Mouse (Mus musculus): ENCODE measurements at regions not wholly inside any gene's neighbourhood (a gene's known extent, or its start where the extent isn't known, plus 50 kb on each side); places are given as distances from the start of the nearest gene placed in this dataset.

DNA sequence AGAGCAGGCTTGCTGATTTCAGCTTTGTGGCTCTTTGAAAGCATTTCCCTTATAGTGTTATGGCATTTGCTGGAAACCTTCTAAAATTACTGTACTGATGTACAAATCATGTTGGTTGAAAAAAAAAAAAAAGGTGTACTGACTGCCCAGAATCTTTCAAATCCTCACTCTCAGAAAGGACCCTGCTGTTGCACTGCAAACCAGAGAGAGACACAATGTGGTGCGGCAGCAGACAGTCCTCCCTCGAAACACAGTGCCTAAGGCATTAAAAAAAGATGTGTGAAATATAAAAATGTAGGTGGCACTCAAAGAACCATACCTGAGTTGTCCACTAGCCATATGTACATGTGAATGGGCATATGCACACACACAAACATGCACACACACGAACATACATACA, 128.3 kb downstream of the Actr3 start:
- DNase-seq, result no peak

DNA sequence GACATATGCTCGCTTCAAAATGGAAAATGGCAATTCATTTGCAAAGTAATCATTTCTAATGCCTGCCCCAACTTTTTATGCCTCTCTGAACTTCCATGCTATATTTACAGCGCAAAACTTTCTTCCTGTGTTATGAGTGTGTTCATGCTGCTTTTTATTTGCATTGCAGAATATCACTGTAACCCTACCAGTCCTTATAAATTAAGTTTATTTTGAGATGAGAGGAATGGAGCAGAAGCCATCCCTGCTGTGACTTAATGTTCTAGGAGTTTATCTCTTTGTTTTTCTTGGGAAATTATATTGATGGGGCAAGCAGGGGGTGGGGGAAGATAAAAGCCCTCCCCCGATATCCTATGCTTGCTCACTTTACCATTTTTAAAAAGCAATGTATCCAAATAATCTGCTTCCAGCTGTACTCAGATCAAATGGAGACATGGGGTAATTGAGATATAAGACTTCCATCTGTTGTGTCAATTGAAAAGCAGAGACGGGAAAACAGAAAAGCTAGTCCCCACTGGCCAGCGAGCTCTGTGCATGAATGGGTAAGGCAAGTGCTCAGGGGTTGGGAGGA, 136.9 kb downstream of the Actr3 start:
- DNase-seq, result no peak

DNA sequence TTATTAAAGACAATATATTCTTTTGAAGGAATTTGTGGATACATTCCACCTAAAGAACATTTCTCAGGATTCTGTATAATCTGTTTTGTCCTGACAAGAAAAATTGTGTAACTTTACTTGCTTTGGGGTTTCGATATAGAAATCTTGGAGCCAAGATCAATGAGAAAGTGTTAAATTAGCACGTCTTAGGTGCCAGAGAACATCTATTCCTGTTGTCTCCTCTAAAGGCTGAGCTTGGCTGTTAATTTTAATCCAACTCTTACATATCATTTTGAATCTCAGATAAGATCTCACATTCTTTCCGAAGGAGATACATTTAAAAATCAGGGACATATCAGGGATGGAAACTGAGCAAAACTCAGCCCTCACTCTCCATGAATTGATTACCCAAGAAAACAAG, 139.9 kb downstream of the Actr3 start:
- DNase-seq, result no peak

DNA sequence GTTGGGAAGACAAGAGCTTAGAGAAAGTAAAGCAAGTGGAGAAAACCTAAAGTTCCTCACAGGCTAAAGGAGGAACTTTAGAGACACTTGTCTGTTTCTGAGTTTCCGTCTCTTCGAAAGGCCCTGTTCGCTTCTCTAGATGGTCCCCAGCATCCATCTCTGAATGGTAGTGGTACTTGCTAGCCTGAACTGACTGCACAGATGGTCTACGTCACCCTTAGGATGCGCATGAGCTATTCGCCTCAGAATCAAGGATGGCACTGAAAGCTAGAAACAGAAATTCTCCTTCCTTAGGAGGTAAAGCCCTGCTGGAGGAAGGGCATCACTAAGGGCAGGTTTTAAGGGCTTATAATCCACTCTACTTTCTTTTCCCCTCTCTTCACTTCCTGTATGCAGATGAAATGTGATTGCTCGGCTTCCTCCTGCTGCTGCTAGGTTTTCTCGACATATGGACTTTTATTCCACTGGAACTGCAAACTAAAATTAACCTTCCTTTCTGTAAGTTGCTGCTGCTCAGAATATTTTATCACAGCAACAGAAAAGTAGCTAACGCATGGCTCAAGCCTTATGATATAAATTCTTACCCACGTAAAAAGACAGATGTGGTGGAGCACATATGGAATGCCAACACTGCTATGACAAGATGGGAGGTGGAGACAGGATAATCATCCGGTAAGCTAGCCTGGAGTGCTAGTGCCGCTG, 145.1 kb downstream of the Actr3 start:
- no peak for DNase-seq

DNA sequence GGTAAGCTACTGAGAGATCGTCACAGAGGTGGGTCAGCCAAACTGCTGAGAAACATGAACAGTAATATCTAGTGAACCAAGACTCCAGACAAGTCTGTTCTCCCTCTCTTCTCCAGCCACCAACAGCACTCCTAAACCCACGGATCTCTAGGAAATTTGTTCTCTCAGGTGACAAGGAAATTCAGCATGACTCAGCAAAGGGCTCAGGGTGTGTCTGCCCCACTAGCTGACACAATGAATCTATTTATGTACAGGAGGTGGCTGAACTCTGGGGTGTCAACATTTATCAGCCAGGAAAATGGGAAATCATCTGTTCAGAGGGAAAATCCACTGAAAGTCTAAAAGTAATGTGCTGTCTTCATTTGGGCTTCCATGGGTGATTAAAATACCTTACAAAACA, 149.2 kb downstream of the Actr3 start:
- DNase-seq, result no peak

DNA sequence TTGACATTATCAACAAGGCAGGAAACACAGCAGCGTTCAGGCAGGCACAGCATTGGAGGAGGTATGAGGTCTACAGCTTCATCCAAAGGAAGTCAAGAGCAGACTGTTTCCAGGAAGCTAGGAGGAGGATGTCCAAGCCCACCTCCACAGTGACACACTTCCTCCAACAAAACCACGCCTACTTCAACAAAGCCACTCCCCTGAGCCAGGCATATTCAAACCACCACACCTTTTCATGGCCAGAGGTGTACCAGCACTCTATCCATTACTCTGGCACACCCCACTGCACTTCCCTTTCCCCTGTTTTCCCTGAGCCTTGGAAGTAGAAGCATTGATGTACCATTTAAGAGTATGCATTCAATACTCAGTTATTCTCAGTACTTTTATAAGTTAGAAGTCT, 150.8 kb downstream of the Actr3 start:
- DNase-seq, result no peak

DNA sequence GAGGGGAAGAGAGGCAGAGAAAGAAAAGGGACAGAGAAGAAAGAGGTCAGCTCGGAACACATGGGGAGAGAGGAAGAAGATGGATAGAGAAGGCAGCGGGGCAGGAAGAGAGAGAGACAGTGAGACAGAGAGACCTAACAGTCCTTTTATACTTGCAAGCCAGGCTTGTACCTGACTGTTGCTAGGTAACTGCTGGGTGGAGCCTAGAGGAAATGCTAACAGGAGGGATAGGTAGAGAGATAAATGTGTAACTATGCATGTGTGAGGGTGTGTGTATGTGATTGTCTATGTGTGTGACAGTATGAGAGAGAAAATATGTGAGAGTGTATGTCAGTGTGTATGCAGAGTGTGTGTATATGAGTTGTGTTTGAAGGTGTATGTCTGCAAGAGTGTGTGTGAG, 161.8 kb downstream of the Actr3 start:
- DNase-seq, result no peak

DNA sequence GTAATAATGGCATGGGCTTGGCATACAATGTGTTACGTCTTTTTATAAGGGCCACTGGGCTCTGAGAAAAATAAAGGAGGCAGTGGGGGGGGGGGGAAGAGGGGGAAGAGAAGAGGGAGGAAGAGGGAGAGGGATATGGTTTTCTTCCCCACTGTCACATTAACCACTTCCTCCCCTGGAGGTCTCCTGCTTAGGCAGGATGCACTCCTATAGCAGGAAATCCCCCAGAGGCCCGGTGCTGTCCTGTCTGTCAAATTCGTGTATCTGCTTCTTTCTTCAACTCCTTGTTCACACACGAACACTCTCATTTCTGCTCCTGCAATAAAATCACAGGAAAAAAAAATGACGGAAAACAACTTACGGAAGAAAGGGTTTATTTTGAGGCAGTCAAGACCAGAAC, 171.8 kb downstream of the Actr3 start:
- DNase-seq, result no peak

DNA sequence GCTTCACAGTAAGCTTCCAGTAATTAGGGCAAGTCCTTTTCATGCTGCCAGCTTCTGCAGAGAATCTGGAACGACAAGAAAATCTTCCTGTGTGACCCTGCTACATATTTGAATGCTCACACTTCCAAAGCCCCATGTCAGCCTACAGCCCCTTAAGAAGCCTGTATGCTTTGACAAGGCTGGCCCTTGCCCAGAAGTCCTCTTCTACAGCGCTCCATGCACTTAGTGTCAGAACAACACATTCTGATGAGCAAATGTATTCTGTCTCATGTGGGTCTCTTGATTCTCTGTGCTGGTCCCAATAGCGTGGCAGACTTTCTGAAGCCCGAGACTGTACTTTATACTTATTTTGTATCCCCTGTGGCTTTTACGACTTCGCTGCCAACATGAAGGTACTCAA, 172.5 kb downstream of the Actr3 start:
- no peak for DNase-seq

DNA sequence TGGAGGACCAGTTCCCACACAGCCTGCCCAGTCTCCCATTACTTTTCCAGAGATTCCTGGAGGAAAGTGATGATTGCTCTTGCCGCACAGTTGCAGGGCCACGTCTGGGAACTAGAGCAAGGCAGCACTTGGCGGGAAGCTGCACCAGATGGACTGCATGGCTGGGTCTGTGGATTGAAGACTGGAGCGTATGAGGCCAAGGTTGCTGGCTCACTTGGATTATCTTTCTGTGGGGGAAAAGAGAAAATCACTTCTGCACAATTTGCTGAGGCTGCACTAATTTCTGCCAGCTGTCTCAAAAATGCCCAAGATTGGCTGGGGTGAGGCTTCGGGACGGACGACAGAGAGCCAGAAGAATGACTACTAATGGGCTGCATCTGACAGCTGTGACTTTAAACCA, 193.2 kb downstream of the Actr3 start:
- no peak for DNase-seq

DNA sequence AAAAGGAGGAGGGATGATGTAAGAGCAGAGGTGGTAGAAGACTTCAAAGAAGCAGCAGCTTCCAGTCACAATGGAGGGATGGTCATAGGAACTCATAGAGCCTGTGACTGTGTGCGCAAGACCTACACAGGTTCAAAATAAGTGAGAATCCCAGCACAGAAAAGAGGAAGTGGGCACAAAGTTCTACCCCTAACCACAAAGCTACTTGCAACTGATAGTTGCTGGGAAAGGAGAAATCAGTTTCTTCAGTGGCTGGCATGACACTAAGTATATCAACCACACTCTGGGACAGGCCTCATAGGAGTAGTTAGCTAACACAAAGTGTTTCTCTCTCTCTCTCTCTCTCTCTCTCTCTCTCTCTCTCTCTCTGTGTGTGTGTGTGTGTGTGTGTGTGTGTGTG, 193.8 kb downstream of the Actr3 start:
- no peak for DNase-seq

DNA sequence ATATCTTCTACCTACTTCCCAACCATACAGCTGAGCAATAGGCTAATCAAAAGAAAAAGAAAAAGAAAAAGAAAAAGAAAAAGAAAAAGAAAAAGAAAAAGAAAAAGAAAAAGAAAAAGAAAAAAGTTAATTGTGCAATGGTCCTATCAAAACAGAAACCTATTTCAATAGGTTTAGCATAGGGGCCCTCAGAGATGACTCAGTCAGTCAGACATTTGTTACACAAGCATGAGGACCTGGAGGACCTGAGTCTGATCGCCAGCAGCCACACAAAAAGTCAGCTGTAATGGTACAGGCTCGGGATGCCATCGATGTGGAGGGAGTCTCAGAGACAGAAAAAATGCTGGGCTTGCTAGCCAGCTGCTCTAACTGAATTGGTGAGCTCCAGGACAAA, 197.9 kb downstream of the Actr3 start:
- no peak for DNase-seq

DNA sequence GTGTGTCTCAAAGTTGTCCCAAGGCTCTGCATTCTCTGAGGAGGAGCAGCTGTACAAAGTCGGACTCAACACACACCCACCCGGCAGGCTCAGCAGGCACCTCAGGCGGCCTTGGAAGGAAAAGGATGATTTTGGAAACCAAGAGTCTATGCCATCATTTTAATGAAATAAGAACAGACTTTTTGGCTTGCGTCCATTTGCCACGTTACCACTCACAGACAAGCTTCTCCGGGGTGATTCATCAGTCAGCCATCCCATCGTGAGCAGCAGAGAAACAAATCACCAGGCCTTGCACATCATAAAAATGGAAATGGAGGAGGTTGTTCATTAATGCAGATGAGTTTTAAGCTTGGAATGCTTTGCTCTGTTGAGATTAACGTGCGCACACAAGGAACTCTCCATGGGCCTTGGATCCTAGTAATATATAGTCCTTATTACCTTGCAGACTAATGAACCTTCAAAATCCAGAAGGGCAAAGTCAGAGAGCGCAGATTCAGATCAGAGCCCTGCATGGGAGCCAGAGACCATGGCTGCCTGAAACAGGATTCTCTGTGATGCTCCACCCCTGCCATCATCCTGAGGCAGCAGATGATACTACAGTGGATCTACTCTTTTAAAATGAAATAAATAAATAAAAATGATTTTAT, 198.5 kb downstream of the Actr3 start:
- DNase-seq, result no peak

DNA sequence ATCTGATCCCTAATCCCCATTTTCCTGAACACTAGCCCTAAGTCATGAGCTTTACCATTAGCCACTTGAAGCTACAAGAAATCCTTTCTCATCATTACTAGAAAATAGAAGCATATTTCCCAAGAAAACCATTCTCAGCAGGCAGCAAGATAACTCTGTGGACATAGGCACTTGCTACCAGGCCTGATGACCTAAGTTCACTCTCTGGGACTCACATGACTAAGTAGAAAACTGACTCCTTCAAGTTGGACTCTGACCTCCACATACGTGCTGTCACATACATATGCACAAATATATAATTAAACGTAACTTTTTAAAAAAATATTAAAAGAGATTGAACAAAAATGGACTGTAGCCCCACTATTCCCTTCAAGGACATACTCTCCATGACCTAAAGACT, 200.8 kb downstream of the Actr3 start:
- no peak for DNase-seq

DNA sequence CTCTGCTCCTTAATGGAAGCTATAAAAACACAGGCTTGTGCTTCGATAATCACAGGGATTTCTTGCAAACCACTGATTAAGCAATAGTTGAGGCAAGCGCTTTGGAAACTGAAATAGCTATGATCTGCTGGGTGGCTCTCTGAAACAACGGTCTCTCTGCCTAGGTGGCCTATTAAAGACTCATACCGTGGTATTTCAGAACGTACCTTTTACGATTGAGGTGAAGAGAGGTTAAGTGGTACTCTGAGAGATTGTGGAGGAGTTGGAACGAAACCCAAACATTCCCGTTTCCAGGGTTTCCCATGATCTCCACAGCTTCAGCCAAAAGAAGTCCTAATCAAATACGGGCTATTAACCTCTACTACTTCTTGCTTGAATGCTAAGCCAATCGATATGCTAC, 212.2 kb downstream of the Actr3 start:
- DNase-seq, result peak; percentile 5 to 33

DNA sequence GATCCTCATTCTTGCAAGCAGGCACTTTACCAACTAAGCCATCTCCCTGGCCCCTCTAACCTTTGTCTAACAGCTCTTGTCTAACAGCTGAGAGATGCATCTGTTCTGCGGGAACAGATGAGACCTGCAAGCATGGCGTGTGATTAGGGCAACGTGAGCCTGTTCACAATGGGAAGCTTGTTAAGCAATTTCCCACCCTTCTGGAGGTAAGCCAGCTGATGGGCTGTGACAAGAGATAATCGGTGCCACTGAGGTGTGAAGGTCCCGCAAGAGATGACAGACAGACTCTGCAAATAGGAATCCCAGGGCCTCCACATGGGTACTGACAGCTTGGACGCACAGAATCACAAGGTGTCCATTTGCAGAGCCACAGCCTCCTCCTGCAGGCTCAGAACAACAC, 219.3 kb downstream of the Actr3 start:
- no peak for DNase-seq

DNA sequence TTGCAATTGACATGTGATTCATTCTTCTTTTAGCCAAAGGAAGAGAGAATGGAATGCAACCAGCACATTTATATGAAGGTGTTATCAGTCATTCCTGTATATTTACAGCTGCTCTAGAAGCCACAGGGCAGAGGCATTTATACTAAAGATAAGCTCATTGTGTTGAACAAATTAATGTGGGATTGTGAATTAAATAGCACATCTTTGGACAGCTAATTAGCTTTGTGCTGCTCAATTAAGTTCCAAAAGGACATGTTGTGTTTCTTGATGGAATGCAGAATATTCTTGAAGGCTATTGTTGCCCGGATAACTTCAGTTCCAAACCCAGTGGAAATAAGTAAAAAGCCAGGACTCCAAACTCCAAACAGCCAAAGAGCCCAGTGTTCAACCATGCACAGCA, 248.4 kb downstream of the Actr3 start:
- no peak for DNase-seq

DNA sequence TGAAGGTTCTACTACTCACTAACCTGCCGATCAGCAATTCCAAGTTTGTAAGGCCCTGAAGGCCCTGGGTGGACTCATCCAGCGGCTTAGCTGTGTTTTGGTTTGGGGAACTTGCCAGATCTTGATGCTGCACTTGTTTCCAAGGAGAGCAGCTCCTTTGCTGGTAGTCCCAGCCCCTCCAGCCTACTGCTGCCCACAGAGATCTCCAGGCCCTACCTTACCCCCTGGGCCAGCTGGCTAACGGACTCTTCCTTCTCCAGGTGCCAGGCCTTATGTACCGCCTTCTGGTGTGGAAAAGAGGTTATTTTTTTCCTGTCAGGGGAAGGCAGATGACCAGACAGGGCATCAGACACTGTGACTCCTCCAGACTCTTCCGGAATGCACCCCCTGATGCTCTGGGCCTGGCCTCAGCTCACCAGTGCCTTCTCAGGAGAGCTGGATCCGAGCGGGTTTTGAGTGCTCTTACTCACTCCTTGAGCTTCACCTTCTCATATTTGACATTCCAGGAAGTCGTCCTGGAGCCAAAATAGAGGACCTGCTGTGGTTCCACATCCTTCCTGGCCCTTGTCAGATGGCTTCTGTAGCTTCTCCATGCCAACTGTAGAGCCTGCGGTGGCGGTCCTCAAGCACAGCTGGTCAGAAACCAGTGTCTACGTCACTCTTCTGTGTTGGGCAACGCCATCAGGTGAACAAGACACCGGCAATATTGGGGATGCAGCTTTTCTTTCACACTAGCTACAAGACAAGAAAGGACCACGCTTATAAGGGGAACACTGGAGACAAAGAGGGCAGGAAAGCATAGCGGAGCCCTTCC, 259.2 kb downstream of the Actr3 start:
- DNase-seq, result peak; percentile 13 to 37

DNA sequence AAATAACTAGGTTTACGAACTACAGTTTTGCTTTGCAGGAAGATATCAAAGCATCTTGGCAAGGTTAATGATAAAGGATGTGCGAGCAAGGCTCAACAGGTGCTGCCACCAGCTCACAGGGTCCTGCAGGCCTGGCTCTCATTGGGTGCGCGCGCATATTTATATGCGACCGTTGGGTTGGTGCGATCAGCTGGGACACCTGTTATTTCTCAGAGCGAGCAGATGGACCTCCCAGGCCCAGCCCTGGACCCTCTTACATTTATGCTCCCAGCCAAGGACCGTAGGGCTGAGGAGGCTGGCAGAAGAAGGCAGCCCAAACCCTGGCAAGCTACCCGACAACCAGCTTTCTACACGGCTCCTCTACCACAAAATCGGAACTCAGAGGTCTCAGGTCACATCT, 260.8 kb downstream of the Actr3 start:
- DNase-seq, result no peak

DNA sequence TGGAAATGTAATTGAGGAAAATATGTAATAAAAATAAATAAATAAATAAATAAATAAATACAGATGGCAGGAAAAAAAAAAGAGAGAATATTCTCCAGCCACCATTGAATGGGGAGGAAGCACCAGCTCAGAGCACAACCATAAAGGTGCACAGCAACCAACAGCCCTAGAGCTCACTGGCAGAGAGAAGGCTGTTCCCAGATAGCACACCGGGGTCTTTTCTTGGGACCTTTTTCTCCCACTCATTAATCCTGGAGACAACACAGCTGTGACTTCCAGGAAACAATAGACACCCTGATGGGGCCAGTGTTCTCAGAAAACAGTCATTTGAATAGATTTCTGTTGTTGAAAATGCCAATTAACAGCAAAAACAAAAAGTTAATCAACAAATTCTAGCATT, 263.1 kb downstream of the Actr3 start:
- DNase-seq, result no peak

DNA sequence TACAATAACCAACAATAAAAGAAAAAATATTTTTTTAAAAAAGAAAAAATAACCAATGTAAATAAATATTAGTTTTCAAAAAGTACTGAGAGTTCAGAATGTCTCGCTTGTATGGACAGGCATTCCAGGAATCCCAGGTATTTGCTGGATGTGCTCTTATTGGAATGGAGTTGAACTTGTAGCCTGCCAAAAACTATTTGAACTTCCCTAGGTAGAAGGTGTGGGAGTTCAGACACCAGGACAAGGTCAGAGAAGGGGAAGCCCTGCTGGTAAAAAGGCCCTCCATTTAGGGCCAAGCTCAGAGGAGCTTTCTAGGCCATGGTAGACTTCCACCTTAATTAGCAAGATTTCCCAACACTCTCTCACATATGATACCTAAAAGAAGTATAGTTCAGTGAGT, 270.3 kb downstream of the Actr3 start:
- no peak for DNase-seq

DNA sequence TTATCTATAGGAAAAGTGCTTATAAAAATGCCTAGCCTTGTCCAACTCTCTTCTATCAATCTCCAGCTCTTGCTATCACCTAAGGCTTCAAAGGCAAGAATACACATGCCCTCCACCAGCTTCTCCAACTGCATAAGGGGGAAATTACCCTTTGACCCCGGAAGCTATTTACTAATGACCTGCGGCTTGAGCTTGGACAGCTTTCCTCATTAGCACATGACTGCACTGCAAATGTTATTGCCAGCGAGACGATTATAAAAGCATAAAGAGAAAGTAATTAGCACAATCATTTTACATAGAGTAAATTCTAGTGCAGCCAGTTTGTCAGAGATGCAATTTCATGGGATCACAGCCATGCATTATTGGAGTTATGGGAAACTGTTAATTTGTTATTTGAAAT, 277.0 kb downstream of the Actr3 start:
- DNase-seq, result no peak

DNA sequence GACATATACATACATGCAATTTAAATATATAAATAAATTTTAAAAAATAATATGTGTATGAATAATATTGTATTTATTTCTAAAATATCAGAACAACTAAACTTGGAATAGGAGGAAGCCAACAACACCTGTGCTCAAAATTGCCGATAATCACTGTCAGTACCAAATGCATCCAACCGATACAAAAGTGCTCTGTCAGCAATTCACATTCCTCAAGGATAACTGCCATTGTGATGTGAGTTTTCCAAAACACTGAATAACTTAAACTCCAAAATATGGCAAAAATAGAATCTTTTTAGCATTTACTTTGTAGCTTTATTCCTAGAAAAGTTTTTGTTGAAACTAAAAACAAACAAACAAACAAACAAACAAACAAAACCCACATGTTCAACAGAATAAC, 279.4 kb downstream of the Actr3 start:
- DNase-seq, result no peak

DNA sequence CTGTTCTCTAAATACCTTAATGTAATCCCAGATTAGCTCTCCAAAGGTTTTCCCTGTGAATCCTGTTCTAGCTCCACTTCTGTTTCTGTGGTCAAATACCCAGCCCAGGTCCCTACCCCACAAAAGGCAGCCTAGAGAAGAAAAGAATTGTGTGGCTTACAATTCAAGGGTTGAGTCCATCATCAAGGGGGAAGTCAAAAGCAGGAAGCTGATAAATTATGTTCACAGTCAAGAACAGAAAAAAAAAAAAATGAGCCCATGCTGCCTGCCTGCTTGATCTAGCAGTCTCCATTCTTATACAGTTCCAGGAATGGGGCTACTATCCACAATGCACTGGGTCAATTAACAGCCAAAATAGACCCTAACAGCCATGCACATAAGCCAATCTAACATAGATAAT, 285.7 kb downstream of the Actr3 start:
- no peak for DNase-seq

Measured in lung, adult 18-20 months (tissue).